Mouse (Mus musculus) heart, postnatal 10 days (tissue): ENCODE results near the gene Taf1c. TPM values are rescaled to one million over a fixed set of nuclear protein-coding genes. Genes with fewer than 3 reads are reported as not detected.

ENCODE experiments used
- total RNA-seq, 2 experiments: library from RNA; stranded (reverse); gene quantifications; 2 replicates each; pipeline ENCODE4 v1.2.3; 2021

Gene Taf1c
- total RNA-seq, 2 experiments from 2014 or later, result 3.9 to 4.7 TPM

Other genes with a start within 250 kb of the Taf1c start
- gene Mlycd, start 210.3 kb downstream of the Taf1c start, total RNA-seq, result 100 to 1,000 TPM in 1 of 2 experiments, 10 to 100 TPM in 1; 98.4 to 115 TPM
- 1 to 10 TPM in 1 of 2 experiments, under 1 TPM in 1; 0.98 to 2.0 TPM for gene Osgin1, start 171.1 kb downstream of the Taf1c start, total RNA-seq
- not detected for gene Necab2, start 158.5 kb downstream of the Taf1c start, total RNA-seq
- gene Slc38a8, start 103.5 kb downstream of the Taf1c start, total RNA-seq, result not detected
- gene Mbtps1, start 46.5 kb downstream of the Taf1c start, total RNA-seq, result 10 to 100 TPM; 66.8 to 67.7 TPM
- 10 to 100 TPM; 17.6 to 18.2 TPM for gene Hsdl1, start 30.0 kb downstream of the Taf1c start, total RNA-seq
- gene Dnaaf1, start 30.0 kb downstream of the Taf1c start, total RNA-seq, result not detected
- gene Adad2, start 7.5 kb upstream of the Taf1c start, total RNA-seq, result not detected
- gene Kcng4, start 30.5 kb upstream of the Taf1c start, total RNA-seq, result under 1 TPM in 1 of 2 experiments, not detected in 1; 0.10 TPM
- gene Wfdc1, start 61.1 kb upstream of the Taf1c start, total RNA-seq, result 10 to 100 TPM; 45.0 to 47.4 TPM
- gene Atp2c2, start 94.8 kb upstream of the Taf1c start, total RNA-seq, result not detected
- 10 to 100 TPM; 11.4 to 11.5 TPM for gene Tldc1, start 173.2 kb upstream of the Taf1c start, total RNA-seq
- 10 to 100 TPM; 39.4 to 44.2 TPM for gene Cotl1, start 235.3 kb upstream of the Taf1c start, total RNA-seq